Mouse (Mus musculus): ENCODE results near the gene Pgf.

Gene Pgf

DNA sequence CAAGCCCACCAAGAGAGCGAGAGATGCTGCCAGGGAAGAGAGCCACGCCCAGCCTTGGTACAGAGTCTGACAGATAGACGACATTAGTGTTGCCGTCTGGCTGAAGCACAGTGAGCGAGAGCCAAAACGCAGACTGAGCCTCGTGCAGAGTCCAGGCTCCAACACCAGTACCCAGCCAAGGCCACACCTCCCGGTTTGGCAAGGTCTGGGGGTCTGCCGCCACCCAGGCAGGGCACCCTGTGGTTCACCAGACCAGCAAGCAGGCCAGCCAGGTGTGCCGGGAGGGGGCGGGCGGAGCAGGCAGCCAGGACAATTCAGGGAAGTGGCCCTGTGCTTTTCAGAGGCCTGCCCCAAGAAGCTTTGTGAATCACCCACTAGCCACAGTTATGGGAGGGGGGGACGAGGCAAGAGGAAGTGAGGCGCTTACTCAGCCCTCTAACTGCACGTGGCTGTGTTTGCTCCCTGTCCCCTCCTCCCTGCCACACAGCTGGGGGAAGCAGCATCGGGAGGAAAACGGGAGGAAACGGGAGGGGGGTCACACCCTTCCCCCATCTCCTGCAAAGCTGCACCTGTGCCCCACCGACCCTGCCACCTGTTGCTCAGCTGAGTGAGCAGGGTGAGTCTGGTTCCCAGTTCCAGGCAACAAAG lies 15.0 kb upstream of the Pgf start:
- in situ Hi-C loops (cut with MboI, MseI), result loop anchor here in 1 of 2 experiments (10.0 kb wide), 1 partner anchor 1522 kb away; no protein-coding TSS in a partner anchor

DNA sequence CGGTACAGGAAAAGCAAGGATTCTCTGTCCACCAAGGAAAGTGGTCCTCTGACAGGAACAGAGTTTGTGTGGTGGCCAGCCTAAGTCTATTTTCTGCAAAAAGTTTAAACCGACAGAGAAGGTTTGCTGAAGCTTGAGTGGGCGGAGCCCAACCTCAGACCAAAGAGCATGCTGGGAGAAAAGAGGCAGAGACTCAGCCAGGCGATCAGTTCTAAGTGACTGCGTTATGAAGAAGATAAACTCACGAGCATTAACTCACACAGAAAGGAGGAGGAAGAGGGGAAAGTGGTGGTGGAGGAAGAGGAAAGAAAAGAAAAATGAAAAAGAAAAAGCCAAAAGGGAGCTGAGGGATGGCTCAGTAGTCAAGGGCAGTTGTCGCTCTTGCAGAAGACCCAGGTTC lies 12.7 kb upstream of the Pgf start:
- in situ Hi-C loops (cut with MboI, MseI), result loop anchor here in 1 of 2 experiments (10.0 kb wide), 1 partner anchor 1525 kb away; no protein-coding TSS in a partner anchor

DNA sequence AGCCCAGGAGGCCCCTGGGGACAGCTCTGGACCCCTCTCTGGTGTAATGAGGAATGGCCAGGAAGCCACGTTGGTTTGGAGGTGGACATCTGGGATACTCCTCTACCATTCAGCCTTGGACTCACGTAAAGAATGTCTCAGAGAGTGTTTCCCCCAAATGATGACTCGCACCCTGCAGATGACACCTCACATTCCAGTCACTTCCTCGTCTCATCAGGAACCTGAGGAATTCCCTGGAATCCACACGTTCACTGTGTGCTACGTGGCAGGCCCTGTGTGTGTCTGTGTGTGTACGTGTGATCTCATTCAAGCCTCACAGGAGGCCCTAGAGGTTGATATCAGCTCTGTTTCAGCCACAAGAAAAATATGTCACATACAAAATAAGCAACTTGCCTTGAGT lies 8.8 kb upstream of the Pgf start:
- in situ Hi-C loops (cut with MboI, MseI), result no loop called here

DNA sequence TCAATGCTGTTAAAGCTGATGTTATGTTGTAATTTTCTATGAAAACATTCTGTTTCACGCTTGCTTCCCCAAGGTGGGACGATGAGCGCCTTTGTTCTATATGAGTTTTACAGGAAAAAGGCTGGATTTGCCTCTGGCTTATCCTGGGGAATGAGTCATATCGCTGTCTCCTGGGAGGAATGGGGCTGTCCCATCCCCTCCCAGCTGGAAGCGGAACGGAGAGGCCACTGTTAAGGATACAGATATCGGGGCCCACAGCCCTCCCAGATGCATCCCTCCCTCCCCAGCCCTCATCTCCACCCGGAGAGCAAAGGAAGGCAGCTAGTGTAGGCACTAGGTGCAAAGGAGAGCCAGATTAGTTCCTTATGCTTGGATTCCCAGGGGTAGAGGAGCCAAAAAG lies 8.2 kb upstream of the Pgf start:
- in situ Hi-C loops (cut with MboI, MseI), result no loop called here

DNA sequence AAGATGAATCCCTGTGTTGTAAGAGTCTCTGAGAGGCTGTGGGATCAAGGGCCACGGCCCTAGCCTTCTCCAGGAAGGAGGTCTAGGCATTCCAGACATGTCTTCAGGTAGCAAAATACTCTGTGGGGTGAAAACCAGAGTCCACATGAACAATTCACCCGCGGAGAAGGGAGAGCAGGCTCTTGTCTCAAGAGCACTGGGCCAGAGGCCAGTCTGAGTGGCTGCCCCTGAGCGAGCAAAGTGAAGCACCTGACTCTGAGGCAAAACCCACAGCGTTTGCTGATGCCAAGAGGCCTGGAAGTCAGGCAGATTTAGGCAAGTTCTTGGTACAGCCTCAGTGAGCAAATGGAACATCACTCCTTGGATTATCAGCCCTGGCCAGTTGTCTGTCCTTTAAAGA lies 6.5 kb upstream of the Pgf start:
- in situ Hi-C loops (cut with MboI, MseI), result no loop called here

DNA sequence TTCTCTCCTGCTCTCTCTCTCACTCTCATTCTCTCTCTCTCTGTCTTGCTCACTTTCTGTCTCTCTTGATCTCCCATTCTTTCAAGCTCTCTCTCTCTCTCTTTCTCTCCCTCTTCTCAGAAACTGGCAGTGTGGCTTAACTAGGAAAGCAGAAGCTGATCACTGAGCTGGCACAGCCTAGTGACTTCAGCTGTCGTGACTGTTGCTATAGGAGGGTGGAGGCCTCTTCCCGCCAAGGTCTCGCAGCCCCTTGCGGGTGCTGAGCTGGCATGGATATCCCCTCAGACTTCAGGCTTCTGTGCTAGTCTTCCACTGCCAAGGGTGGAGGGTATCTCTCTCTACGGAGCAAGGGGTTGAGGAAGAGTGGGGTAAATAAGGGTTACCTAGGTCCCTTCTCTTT lies 5.3 kb upstream of the Pgf start:
- in situ Hi-C loops (cut with MboI, MseI), result no loop called here

DNA sequence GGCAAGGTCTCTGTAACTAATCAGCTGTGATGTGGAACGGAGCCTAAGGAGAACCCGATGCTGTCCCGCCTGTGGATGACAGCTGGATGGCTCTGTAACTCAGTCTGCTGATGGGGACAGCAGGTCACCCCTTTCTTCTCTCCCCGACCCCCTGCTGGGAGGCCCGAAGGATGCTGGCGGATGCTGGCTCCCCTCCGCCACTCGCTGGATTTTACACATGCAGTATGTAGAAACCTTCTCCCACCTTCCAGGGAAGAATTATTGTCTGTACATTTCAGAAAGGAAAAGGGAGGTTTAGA lies 4.7 kb upstream of the Pgf start:
- in situ Hi-C loops (cut with MboI, MseI), result no loop called here

DNA sequence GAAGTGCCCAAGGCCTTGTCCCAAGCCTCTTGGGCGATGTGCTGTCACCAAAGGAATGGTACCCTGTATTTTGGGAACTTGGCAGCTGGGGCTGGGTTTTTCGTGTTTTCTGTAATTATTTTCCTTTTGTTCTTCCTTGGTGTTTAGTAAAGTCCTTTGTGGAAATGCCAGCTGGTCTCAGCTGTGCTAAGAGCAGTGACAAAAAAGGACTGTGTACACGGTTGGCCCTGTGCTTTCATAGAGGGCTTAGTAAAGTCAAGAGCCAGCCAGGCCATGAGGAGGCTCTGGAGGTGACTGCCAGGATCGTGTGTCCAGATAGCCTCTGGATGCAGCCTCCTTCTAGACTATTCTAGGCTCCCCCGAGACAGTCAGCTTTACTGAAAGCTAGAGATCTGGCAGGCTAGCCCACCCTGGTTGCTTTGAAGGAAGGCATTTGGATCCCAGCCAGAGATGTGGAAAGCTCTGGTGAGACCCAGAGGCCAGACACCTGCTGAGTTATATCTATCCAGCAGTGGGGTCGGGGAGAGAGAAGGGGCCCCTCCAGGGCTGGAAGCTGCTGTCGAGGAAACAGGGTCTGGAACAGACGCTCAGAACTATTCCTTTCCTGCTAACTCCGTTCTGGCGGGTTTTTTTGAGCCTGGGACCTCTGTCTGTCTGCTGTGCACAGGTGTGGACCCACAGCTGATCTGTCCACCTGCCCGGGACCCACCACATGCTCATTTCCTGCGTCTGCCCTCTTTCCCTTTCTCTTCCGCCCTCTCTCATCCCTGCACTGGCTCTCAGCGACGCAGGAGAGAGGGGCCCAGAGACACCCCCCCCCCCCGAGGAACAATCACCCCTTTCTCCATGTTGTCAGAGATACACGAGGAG lies 4.1 kb upstream of the Pgf start:
- in situ Hi-C loops (cut with MboI, MseI), result no loop called here

DNA sequence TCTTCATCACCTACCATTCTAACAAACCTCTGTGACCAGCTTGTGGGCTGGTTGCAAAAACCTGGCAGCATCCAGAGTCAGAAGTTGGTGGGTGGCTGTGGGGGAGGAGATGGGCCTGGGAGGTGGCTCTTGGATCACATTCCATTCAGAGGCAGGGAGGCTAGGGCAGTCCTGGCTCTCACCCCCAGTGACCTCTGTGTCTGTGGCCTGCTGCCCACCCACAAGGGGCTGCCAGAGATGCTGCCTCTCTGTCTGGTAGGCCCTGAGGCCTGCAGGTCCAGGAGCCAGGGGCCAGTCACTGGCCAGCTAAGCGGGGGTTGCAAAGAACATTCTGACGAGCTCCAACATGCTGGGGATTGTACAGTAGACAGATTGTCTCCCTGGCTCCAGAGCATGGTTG lies 704 bp upstream of the Pgf start:
- in situ Hi-C loops (cut with MboI, MseI), result loop anchor here in 1 of 2 experiments (5.0 to 10.0 kb wide), 2 partner anchors 109 to 567 kb away; partner anchors contain the start of genes Acyp1, Flvcr2 and Zc2hc1c

DNA sequence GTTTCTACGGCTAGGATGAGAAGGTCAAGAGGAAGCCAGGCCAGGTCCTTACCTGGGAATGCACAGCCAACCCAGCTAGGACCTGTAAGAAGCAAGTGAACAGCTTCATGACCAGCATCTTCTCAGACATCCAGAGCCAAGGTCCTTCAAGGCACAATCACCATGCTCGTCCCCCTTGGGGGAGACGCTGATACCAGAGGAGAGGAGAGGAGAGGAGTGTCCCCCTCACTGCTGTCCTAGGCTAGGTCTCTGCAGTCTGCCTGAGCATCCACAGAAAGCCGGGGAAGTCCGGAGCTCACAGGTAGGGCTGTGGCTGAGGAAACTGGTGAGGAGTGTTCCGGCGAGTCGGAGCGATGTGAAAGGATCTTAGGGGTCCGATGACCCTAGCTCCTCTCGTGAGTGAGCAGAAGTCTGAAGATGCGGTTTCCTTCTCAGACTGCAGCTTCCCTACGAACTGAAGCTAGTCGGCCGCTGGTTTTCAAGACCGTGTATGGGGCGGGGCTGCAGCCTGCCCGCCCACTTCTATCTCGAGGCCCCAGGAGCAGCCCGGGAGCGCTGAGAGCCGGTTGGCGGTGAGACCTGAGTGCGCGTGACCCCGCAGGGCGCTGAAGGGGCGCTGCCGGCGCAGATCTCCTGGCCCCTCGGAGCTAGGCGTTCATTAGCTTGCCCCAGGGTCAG lies 605 bp downstream of the Pgf start:
- in situ Hi-C loops (cut with MboI, MseI), result loop anchor here in 1 of 2 experiments (5.0 to 10.0 kb wide), 2 partner anchors 110 to 568 kb away; partner anchors contain the start of genes Acyp1, Flvcr2 and Zc2hc1c

DNA sequence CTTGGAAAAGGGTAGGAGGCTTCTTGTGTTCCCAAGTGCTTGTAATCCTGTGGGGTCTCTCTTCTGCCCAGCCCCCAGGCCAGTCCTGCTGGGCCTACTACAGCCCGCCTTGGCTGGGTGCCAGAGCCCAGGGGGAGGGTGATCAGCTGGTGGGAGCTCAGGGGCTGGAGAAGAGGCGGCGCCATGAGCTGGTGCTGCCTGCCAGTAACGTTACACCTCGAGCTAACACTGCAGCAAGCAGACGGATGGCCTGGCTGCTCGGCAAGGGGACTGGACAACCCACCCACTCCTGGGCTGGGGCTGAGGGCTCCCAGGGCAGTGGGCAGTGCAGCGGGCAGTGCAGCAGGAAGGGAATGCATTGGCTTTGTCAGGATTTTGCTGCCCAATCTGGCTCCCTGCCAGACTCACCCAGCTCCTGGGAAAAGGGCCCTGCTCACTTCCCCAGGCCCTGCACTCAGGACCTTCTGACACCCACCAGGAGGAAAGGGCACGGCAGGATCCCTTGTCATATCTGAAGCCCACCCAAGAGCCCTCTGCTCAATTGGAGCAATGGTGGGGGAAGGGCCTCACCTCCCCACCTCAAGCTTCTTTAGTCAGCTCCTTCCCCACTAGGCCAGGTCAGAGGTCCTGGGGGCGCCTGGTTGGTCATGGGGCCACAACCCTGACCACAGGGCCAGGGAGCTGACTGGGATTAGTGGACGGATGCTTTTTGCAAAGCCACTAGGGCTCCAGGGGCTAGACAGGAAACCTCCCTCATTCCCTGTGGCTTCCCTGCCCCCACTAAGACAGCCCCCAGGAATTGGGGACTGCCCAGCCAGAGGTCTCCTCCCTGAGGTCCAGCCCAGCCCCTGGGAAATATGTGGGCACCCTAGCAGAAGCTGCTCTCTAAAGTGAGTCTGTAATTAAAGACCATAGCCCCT lies 1.4 kb downstream of the Pgf start:
- in situ Hi-C loops (cut with MboI, MseI), result loop anchor here in 1 of 2 experiments (5.0 to 10.0 kb wide), 2 partner anchors 111 to 569 kb away; partner anchors contain the start of genes Acyp1, Flvcr2 and Zc2hc1c

DNA sequence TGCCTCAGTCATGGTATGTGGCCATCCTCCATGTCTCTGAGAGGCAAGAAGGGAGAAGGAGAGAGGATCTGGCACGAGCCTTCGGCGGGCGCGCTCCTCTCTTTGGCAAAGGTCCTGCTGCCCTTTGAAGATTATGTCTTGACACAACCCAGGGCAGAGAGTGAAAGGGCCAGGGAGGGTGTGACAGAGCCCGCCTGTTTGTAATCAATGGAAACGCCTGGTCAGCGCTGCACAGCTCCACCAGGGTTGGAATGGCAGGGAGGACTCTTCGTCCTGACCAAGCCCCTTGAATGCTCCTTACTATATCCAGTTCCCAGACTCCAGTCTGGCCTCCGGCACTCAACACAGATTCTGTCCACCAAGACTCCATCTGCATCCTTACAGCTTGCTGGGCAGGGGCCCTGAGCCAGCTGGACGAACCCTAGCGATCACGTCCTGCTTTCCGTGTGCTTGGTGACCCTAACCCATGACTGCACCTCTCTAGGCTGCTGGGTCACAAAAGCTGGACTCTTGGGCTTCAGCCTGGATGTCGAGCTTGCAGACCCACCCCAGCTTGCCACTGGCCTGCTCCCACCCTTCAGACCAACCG lies 2.4 kb downstream of the Pgf start:
- in situ Hi-C loops (cut with MboI, MseI), result loop anchor here in 1 of 2 experiments (5.0 to 10.0 kb wide), 2 partner anchors 112 to 570 kb away; partner anchors contain the start of genes Acyp1, Flvcr2 and Zc2hc1c

DNA sequence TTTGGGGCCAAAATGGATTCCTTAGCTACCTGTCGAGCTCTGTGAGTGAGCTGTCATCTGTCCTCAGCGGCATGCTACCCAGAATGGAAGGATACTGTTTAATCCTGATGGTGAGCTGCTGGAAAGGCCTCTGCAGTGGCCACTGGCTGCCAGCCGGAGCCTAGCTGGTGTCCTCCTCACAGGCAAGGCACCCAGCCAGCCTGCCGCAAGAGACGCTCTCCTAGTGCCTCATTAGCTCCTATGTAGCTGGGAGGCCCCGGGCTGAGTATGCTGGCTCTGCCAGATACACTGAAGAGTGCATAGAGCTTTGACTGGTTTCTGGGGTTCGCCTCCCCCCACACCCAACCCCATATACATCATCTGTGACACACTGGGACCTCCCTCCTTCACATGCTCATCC lies 3.6 kb downstream of the Pgf start:
- in situ Hi-C loops (cut with MboI, MseI), result loop anchor here in 1 of 2 experiments (10.0 kb wide), 1 partner anchor 571 kb away; the partner anchor contains the start of gene Flvcr2

DNA sequence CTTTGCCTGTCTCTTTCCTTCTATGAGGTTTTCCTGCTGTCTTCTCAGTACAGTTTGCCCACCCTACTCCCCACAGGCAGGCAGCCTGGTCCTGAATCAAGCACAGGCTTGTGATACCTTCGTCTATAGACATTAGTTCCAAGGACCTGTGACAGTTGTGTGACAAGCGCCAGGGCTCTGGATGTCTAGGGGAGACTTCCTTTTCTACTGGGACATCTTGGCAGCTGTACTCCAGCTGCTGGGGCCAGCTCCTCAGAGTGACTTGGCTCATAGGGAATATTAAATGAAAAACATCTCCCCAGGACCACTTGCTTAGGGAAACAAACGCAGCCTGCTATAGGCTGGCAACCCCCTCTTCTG lies 6.7 kb downstream of the Pgf start:
- in situ Hi-C loops (cut with MboI, MseI), result loop anchor here in 1 of 2 experiments (10.0 kb wide), 1 partner anchor 574 kb away; the partner anchor contains the start of gene Flvcr2

DNA sequence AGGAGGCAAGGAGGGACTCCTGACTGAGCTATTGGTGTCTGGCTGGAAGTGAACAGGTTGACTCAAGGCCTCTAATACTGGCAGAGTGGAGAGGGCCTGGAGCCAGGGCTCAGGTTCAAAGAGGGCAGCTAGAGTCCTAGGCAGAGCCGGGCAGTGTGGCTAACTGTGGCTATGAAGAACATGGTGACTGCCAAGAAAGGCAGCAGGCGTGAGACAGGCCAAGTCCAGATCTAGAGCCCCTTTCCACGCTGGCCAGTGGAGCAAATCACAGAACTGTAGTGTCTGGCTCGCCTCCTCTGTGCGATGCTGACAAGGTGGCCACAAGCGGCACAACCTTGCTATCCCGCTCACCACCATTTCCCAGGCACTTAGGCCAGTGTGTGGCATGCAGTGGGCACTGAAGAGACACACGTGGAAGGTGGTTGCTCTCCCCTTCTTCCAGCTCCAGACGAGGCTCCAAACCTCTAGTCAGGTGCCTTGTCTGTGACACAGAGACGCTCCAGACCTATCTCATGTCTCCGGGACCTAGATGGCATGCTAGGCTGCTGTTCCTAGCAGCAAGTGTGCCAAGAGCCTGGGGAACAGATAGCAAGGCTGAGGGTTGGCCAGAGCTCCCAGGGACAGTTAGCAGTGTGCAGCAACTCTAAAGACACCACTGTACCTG lies 7.2 kb downstream of the Pgf start:
- in situ Hi-C loops (cut with MboI, MseI), result loop anchor here in 1 of 2 experiments (10.0 kb wide), 1 partner anchor 574 kb away; the partner anchor contains the start of gene Flvcr2

DNA sequence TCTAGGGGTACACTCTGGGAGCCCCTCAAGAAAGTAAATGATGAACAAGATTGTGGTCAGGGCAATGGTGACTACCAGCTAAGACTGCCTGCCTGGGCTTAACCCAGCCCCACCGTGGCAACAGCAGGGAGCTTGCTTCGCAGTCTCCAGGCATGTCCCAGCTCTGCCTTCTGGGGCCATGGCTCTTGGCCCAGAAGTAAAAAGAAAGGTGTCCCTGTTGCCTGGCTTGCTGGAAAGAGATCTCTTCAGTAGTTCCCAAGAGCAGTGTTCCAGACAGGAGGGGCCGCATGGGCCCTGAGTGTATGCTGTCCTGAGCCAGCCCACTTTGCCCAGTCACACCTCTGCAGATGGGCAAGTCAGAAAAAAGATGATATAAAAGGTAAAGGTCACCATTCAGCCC lies 7.7 kb downstream of the Pgf start:
- in situ Hi-C loops (cut with MboI, MseI), result loop anchor here (5.0 to 10.0 kb wide), 2 partner anchors 117 to 575 kb away; partner anchors contain the start of genes Acyp1 (in 1 of the 2), Flvcr2 (in 1 of the 2) and Zc2hc1c (in 1 of the 2)

DNA sequence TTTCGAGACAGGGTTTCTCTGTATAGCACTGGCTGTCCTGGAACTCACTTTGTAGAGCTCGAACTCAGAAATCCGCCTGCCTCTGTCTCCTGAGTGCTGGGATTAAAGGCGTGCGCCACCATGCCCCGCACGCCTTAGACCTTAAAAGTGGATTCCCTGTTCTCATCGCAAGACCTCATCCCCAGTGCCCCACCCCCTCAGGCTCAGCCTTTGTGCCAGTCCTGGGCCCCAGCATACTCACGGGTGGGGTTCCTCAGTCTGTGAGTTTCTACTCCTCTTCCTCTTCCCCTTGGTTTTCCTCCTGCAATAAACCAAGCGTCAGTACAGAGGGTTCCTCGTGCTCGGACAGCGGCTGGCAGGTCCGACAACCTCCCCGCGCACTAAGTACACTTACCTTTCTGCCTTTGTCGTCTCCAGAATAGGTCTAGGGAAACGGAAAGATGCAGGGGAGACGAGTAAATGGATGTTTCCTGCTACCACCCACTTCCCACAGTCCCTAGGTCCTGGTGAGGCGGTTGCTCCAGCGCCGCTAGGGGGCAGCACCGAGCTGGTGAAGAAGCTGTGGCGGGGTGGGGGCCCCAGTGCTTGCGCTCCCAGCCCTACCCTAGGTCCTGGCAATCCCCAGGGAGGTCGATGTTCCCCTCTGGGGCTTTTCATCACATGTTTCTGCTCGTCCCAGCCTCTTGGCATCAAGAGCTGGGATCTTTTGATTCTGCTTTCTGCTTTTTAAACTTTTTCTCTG lies 8.3 kb downstream of the Pgf start:
- in situ Hi-C loops (cut with MboI, MseI), result loop anchor here in 1 of 2 experiments (5.0 kb wide), 1 partner anchor 118 kb away; the partner anchor contains the start of genes Acyp1 and Zc2hc1c

DNA sequence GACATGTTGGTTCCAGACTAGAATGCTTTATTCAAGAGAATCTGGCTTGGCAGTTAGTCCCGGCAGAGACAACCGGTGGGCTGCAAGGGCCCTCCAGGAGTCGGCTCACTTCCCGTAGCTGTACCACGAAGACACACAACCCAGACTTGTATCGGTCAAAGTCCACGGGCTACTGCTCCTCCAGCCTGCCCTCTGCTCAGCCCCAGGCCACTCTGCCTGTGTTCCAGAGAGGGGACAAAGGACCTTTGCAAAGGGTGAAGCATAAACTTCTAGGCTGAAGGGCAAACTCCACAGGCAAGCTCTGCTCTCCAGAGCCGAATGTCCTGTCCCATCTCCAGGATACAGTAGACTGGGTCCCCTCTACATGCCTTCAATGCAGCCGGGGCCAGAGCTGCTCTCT lies 11.0 kb downstream of the Pgf start:
- in situ Hi-C loops (cut with MboI, MseI), result loop anchor here in 1 of 2 experiments (5.0 kb wide), 1 partner anchor 121 kb away; the partner anchor contains the start of genes Acyp1 and Zc2hc1c

DNA sequence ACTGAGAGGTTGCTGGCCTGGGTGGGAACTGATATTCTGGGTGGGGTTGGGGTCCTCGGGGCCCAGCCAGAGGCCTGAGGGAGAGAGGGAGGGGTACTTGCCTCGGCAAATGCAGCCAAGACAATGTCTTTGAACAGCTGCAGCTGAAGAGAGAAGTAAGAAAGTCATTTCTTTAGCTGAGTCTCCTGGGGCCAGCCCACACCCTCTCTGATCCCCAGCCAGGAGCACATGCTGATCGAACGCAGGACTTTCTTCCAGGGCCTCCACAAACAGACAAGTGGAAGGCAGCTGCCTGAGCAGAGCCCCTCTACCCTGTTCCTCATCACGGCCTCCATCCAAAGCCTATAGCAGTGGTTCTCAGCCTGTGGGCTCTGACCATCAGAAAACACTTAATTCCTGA lies 12.6 kb downstream of the Pgf start:
- in situ Hi-C loops (cut with MboI, MseI), result loop anchor here in 1 of 2 experiments (5.0 kb wide), 1 partner anchor 122 kb away; the partner anchor contains the start of genes Acyp1 and Zc2hc1c

All from T-helper 17 cell (primary cell).